Mouse (Mus musculus) adrenal gland, postnatal 36 days (tissue): Measurements from ENCODE around the gene Nprl2. TPM values are rescaled to one million over a fixed set of nuclear protein-coding genes. Genes with fewer than 3 reads are reported as not detected.

Source experiments
- DNase-seq, 2 experiments: peaks; one replicate each; pipeline ENCODE4 v3.0.0; 2021; ENCODE audit warnings: mixed read lengths in 1 of 2
- total RNA-seq, 2 experiments: library from RNA; stranded (reverse); gene quantifications; 2 replicates each; pipeline ENCODE4 v1.2.3; 2021

The Nprl2 gene
- total RNA-seq, 2 experiments from 2014 or later, result 27.9 to 29.2 TPM

DNA sequence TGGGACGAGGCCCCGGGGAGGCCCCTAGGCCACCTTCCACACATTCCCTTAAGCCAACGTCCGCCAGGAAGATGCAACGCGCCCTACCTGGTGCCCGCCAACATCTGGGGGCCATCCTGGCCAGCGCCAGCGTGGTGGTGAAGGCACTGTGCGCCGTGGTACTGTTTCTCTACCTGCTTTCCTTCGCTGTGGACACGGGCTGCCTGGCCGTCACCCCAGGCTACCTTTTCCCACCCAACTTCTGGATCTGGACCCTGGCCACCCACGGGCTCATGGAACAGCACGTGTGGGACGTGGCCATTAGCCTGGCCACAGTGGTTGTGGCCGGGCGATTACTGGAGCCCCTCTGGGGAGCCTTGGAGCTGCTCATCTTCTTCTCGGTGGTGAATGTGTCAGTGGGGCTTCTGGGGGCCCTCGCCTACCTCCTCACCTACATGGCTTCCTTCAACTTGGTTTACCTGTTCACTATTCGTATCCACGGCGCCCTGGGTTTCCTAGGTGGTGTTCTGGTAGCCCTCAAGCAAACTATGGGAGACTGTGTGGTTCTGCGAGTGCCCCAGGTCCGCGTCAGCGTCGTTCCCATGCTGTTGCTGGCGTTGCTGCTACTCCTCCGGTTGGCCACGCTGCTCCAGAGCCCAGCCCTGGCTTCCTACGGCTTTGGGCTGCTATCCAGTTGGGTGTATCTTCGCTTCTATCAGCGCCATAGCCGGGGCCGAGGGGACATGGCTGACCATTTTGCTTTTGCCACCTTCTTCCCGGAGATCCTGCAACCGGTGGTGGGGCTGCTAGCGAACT lies 7.4 kb upstream of the Nprl2 start:
- DNase-seq, result peak in 1 of 2 experiments; percentile 62

GRCm38 (mm10) chr9:107538231-107538630 lies 3.8 kb upstream of the Nprl2 start:
- DNase-seq, result no peak

- DNase-seq, result no peak
Measured at GRCm38 (mm10) chr9:107538711-107539110, 3.3 kb upstream of the Nprl2 start.

- DNase-seq, result no peak
Measured at GRCm38 (mm10) chr9:107539940-107540339, 2.1 kb upstream of the Nprl2 start.

GRCm38 (mm10) chr9:107540420-107540819 lies 1.6 kb upstream of the Nprl2 start:
- DNase-seq, result no peak

GRCm38 (mm10) chr9:107541005-107541404 lies 1.0 kb upstream of the Nprl2 start:
- DNase-seq, result no peak

GRCm38 (mm10) chr9:107542352-107542686 lies 293 bp downstream of the Nprl2 start:
- DNase-seq, result no peak

DNA sequence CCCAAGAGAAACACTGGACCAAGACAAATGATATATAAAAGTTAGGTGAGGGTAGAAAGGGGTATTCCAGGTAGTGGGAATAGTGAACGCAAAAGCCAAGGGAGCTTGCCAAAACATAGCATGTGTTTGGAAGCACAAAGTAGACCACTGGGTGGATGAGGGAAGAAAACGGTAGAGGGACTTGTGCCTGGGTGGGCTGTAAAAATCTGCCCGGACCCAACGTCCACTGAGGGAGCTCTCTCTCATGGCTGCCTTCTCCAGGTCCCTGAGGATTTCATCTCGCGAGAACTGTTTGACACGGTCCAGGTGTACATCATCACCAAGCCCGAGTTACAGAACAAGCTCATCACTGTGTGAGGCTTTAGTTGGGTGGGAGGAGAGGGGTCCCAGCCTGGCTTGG lies 695 bp downstream of the Nprl2 start:
- no peak for DNase-seq

DNA sequence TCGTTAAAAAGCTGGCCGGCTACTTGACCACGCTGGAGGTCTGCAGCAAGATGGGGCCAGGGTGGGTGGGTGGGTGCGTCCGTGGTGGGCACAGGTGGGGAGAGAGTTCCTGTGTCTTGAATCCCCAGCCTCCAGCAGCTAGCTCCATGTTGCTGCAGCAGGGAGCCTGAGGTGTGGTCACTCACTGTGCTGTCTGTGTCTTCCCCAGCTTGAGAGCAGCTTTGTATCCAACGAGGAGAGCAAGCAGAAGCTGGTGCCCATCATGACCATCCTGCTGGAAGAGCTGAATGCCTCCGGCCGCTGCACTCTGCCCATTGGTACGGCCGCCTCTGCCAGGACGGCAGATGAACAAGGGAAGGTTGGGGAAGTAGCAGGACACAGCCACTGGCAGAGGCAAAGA lies 1.3 kb downstream of the Nprl2 start:
- DNase-seq, result no peak

DNA sequence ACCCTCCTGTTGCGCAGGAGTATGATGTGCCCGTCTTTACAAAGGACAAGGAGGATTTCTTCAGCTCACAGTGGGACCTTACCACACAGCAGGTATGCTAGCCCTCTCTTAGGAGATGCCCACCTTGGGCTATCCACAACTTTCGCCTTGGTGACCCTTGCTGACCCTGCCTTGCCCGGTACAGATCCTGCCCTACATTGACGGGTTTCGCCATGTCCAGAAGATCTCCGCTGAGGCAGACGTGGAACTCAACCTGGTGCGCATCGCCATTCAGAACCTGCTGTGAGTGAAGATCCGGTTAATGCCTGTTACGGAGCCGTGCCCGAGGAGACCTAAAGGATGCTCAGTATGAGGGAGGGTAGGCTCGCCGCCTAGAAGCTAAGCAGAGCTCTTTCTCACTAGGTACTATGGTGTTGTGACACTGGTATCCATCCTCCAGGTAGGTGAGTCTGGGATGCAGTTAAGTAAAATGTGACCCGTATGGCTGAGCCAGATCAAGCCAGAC lies 2.2 kb downstream of the Nprl2 start:
- no peak for DNase-seq

DNA sequence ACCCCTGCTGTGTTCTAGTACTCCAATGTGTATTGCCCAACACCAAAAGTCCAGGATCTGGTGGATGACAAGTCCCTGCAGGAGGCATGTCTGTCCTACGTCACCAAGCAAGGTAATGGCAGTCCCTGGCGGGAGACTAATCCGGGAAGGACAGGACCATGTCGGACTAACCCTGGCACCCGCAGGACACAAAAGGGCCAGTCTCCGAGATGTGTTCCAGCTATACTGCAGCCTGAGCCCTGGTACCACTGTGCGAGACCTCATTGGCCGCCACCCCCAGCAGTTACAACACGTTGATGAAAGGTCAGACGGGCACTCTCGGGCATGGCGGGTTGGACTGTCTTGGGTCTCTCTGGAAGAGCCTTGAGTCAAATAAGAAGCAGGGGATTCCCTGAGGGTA lies 2.7 kb downstream of the Nprl2 start:
- no peak for DNase-seq

GRCm38 (mm10) chr9:107545199-107545598 lies 3.2 kb downstream of the Nprl2 start:
- DNase-seq, result no peak

DNA sequence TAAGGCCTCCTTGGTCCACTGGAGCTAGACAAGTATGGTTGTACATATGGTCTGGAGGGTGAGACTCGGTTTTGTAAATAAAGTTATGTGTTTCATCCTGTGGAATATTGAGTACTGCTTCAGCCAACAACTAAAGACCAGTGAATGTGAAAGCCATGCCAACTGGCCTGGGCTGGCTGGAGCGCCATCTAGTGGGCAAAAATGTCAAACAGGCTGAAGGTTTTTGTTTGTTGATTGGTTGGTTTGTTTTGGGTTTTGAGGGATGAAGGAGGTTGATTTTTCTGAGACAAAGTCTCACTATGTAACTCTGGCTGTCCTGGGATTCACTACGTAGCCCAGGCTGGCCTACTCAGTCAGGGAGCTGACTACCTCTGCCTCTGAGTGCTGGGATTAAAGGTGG lies 3.6 kb downstream of the Nprl2 start:
- peak; percentile 77 to 84 for DNase-seq

DNA sequence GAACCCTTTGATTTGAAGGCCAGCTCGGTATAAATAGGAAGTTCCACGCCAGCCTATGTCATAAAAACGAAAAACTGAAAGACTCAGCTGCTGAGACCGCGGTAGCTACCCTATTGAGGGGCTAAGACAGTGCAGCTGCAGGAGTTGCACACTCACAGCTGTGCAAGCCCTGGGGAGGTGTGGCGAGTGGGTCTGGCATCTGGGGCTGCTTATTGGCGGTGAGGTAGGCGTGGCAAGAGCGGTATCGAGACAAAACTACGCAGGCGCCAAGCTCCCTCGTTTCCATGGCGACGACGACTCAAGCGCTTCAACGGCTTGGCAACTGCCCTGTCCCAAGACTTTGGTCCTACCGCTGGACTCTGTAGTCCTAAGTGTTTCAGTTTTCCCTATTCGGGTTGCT lies 5.0 kb downstream of the Nprl2 start, which contains the start of gene Zmynd10:
Gene Zmynd10, plus strand, starts transcription at position 273 of the 400 bp plus-strand sequence.
- DNase-seq, result peak; percentile 93 to 94

DNA sequence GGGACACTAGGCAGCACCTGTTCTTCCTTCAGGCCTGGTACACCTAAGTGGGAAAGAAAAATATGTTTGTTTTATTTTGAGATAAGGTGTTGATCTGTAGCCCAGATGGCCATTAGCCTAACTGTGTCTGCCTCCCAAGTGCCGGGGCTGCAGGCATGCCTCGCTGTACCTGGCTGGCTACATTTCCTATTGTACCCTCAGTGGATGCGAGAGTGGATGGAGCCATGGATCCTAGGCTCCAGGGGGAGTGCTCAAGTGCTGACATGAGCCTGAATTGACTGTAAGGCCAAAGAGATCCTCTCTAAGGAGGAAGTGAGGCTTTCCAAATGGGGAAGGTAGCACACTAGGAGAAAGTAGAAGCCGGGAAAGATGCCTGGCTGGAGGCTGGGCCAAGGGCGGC lies 5.9 kb downstream of the Nprl2 start:
- no peak for DNase-seq

DNA sequence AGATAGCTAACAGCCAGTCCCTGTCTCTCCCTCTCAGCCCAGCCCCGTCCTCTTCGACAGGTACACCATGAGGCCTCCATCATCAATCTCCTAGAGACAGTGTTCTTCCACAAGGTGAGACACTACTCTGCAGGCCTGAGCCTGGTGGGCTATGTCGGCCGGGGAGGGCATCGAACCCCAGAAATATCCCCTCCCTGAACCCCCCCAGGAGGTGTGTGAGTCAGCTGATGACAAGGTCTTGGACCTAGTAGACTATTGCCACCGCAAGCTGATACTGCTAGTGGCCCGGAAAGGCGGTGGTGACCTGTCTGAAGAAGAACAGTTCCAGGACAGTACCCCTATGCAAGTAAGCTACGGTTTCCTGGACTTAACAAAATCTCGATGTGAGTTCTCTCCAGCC lies 6.8 kb downstream of the Nprl2 start:
- no peak for DNase-seq

GRCm38 (mm10) chr9:107549297-107550074 lies 7.5 kb downstream of the Nprl2 start:
- no peak for DNase-seq

- DNase-seq, result no peak
Measured at GRCm38 (mm10) chr9:107550491-107551116, 8.6 kb downstream of the Nprl2 start.

GRCm38 (mm10) chr9:107551117-107551889 lies 9.3 kb downstream of the Nprl2 start, which contains the start of gene Rassf1:
Gene Rassf1, plus strand, starts transcription at chr9:107551555.
- DNase-seq, result peak; percentile 85

GRCm38 (mm10) chr9:107551890-107552355 lies 9.9 kb downstream of the Nprl2 start:
- DNase-seq, result no peak

- no peak for DNase-seq
Measured at GRCm38 (mm10) chr9:107552690-107553393, 10.8 kb downstream of the Nprl2 start.
